Mouse (Mus musculus) left cerebral cortex, adult 2 months (tissue): ENCODE results near the gene Cald1. TPM values are rescaled to one million over a fixed set of nuclear protein-coding genes. Genes with fewer than 3 reads are reported as not detected.

Experiments
- DNase-seq, 2 experiments: peaks; one replicate each; pipeline ENCODE4 v3.0.0; 2021 to 2022; ENCODE audit warnings: low spot score in 2 of 2, mixed read lengths in 1 of 2; ENCODE audit errors: extremely low spot score in 1 of 2
- H3K27ac ChIP-seq: fragments of 200-600 bp; 2 replicates; pipeline ENCODE4 v1.8.1; 2022
- H3K4me3 ChIP-seq: fragments of 200-600 bp; 2 replicates; pipeline ENCODE4 v1.8.1; 2022
- CTCF ChIP-seq: fragments of 200-600 bp; IDR thresholded peaks from 2 replicates; pipeline ENCODE4 v1.8.1; 2022; ENCODE audit warnings: antibody characterized with exemption, mild to moderate bottlenecking, moderate library complexity
- intact Hi-C: fragments of 180-260 bp; cut with DNase I; formaldehyde crosslinking; loops from one replicate; pipeline ENCODE4 v1.15.1; 2025
- long read RNA-seq, 2 experiments: library from polyadenylated mRNA; stranded (forward); transcript quantifications; one replicate each; pipeline ENCODE4 v2.0.0; 2021; ENCODE audit warnings: borderline mapping rate in 2 of 2
- total RNA-seq, 2 experiments: library from RNA; stranded (reverse); gene quantifications; 2 replicates each; pipeline ENCODE4 v1.2.3; 2021

The Cald1 gene
- total RNA-seq = 10 to 100 TPM; 20.9 to 22.4 TPM
- long read RNA-seq, experiment 1, full-length matches to known transcripts = 13 of 26 reads
- long read RNA-seq, experiment 1, partial matches to known transcripts = 5 of 26 reads
- long read RNA-seq, experiment 1, other reads (novel, unspliced or antisense) = 8 of 26 reads
- long read RNA-seq, experiment 2, full-length matches to known transcripts = 17 of 30 reads
- long read RNA-seq, experiment 2, partial matches to known transcripts = 3 of 30 reads
- long read RNA-seq, experiment 2, other reads (novel, unspliced or antisense) = 10 of 30 reads

DNA sequence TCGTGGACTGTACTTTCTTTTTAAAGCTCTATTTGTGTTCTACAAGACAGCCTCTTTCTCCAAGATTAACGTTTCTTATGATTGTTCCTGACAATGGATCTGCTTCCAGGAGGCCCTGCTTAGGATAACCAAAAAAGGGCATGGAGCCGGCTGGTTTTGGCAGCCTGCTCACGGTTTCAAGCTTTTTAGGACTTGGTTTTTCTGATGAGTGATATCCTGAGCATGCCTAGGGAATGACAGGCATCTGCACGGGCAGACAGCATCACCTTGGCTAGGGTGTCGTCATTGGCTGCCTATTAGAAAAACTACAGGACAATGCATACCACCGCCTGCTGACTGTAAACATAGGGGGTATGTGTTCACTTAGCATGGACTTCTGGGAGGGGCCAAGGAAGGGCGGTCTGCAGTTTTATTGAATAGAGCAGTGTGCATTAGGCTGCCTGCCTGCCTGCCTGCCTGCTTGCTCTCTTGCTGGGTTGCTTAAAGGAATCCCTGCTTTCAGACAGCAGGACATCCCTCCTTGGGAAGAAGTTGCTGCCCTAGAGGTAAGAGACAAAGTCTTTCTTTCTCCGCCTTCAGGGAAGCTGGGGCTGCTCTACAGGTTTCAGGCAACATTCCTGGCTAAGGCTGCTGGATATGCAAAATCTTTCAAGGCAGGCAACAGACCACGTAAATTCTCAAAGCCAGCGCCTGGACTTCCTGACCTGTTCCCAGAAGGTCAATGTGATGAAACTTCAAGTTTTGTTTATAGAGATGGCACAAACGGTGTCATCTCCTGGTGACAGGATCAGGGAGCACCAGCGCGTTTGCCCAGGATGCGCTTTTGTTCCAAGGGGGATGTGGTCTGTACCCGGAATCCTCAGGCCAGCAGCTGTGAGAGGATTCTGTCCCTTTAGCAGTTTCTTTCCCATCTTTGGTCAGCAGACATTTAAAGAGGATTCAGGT lies at the start of gene Cald1:
TSS of gene Cald1 (plus strand) at position 380 of the 945 bp plus-strand sequence.
- DNase-seq = no peak
- intact Hi-C loops = no loop called here
- Histone ChIP-seq H3K4me3 (peak within 1 kb of the TSS; percentile 7), H3K27ac (no peak within 1 kb of the TSS)
- TF ChIP-seq CTCF = no peak

DNA sequence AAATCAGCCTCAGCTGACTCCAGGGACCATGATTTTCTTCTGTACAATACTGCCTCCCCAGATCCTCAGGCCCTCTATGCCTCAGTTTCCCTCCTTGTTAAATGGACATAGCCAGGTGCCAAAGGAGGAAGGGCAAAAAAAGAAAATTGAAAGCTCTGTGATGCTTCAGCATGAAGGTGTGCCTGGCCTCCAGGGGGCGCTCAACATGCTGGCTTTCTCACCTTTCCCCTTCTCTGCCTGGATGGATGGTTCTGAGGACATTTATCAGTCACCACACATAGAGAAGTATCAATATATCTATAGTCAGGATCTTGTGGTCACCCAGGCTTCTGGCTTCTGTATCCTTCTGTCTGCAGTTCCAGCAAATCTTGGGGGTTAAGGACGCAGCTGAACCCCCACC lies 49.3 kb upstream of the Cald1 start:
- Histone ChIP-seq H3K27ac (no peak overlapping the region), H3K4me3 (no peak overlapping the region)
- peak; percentile 16 to 19 for DNase-seq
- peak; percentile 73 for TF ChIP-seq CTCF
- intact Hi-C loops = loop anchor here (1.0 kb wide), 1 partner anchor 205 kb away; no protein-coding TSS in a partner anchor

- no peak overlapping the region for H3K4me3 ChIP-seq
- intact Hi-C loops = no loop called here
- DNase-seq = no peak
These were observed 45.7 kb upstream of the Cald1 start for GRCm38 (mm10) chr6:34552489-34553157.

GRCm38 (mm10) chr6:34554291-34554997 lies 43.9 kb upstream of the Cald1 start:
- intact Hi-C loops = no loop called here
- no peak for DNase-seq

More at GRCm38 (mm10) chr6:34552489-34553157, 45.7 kb upstream of the Cald1 start:
- no peak overlapping the region for H3K27ac ChIP-seq
- TF ChIP-seq CTCF = no peak

GRCm38 (mm10) chr6:34559521-34559920 lies 38.8 kb upstream of the Cald1 start:
- DNase-seq = no peak
- intact Hi-C loops = no loop called here
- Histone ChIP-seq H3K27ac (no peak overlapping the region), H3K4me3 (no peak overlapping the region)
- no peak for TF ChIP-seq CTCF

More at GRCm38 (mm10) chr6:34554291-34554997, 43.9 kb upstream of the Cald1 start:
- no peak overlapping the region for H3K27ac ChIP-seq
- H3K4me3 ChIP-seq = no peak overlapping the region
- TF ChIP-seq CTCF = no peak

- intact Hi-C loops = no loop called here
- no peak overlapping the region for H3K4me3 ChIP-seq
- H3K27ac ChIP-seq = no peak overlapping the region
- DNase-seq = no peak
- TF ChIP-seq CTCF = no peak
These were observed 33.0 kb upstream of the Cald1 start for GRCm38 (mm10) chr6:34565176-34565880.

DNA sequence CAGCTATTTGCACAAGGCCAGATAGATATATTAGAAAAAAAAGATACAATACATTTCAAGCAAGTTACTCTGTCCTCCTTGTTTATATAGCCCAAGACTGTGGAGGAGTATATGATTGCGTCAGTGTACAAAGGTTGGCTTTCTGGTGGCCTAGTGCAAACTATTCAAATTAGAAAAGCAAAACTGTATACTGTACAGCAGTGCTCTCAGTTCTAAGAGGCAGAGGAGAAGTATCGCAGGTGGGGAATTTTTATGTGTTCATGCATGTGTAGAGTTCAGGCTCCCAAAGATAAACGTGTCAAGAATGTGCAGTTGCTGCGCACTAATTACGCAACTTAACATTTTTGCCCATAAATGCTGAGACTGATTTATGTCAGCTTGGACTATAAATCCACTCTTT lies 31.0 kb upstream of the Cald1 start:
- TF ChIP-seq CTCF = no peak
- no peak for DNase-seq
- intact Hi-C loops = no loop called here
- no peak overlapping the region for H3K4me3 ChIP-seq
- H3K27ac ChIP-seq = no peak overlapping the region

GRCm38 (mm10) chr6:34579504-34580068 lies 18.7 kb upstream of the Cald1 start:
- Histone ChIP-seq H3K4me3 (no peak overlapping the region), H3K27ac (no peak overlapping the region)
- no peak for DNase-seq
- intact Hi-C loops = no loop called here
- no peak for TF ChIP-seq CTCF

DNA sequence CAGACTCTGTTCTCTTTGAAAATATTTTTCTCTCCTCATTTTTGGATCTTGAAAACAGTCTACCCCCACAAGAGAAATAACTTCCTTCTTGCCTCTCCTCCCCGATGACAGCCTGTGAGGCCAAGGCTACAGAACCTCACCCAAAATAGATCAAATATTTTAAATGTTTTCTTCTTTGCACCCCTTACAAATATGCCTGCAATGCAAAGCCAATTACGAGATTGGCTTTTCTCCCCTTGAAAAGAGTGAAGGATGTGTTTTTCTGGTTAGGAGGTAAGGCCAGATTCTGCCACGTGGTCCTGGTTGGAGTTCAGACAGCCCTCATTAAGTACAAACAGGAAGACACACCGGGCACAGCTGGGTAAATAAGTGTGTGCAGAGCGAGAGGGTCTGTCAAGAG lies 14.9 kb upstream of the Cald1 start:
- no peak for TF ChIP-seq CTCF
- no peak overlapping the region for H3K4me3 ChIP-seq
- H3K27ac ChIP-seq = no peak overlapping the region
- no peak for DNase-seq
- intact Hi-C loops = no loop called here

DNA sequence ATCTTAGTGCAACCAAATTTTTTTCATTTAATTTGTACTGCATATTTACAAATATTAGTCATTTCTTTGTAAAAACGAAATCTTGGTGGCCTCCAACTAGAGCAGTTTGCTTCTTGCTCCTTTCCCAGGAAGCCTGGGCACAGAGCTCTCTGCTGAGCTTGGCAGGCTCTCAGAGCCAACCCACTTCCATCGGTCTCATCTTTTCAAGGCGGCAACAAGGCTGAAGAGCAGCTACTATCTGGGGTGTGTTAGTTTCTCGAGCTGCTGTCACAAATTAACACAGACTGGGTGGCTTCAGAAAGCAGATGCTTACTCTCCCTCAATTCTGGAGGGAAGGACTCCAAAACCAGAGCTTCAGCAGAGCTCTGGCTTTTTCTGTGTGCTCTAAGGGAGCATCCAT lies 10.2 kb upstream of the Cald1 start:
- intact Hi-C loops = no loop called here
- Histone ChIP-seq H3K27ac (no peak overlapping the region), H3K4me3 (no peak overlapping the region)
- no peak for TF ChIP-seq CTCF
- peak in 1 of 2 experiments; percentile 23 for DNase-seq
